Mouse (Mus musculus) T-helper 1 cell (primary cell): ENCODE results near the gene Cyp2c40.
"Not testable (repeated sequence)": the region's sequence is repeated elsewhere in the genome, so short reads cannot be mapped to it uniquely, and the experiment has no call there.

Experiments used
- in situ Hi-C: fragments of 300-600 bp; cut with MboI, MseI; formaldehyde crosslinking; loops from one replicate; pipeline ENCODE4 v1.15.1; 2025; ENCODE audit warnings: high pct_unique_total_duplicates

The Cyp2c40 gene

DNA sequence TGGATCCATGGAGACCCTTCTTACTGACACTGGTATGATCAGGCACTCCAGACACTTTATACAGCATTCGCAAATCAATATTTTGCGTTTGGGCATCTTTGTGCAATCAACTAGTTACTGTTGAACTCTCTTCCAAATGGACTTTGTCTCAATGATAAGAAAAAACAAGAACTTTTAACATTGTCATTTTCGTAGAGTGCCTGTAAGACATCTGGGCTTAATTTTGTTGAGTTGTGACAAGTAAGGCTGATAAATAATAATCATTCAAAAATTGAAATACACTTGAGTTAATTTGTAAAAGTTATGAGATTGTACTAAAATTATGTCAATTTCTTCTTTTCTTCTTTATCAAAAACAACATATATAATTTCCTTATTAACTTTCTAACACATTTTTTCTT, at the start of gene Cyp2c40:
Gene Cyp2c40, minus strand, starts transcription at position 101 of the 400 bp plus-strand sequence.
- in situ Hi-C loops = not testable (repeated sequence)

DNA sequence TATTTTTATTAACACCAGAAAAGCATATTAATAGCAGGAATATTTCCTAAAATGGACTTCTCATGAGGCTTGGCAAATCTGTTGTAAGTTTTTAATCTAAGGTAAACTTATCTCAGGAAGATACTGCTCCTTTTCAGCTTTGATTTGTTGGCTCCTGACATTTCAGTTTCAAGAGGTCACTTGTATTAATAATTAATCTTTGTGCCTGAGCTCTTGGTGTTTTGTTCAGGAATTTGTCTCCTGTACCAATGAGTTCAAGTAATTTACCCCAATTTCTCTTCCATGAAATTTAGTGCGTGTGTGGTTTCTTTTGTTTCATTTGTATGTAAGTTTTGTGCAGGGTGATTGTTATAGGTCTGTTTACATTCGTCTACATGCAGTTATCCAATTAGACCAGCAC, 8.3 kb upstream of the Cyp2c40 start:
- in situ Hi-C loops = not testable (repeated sequence)

DNA sequence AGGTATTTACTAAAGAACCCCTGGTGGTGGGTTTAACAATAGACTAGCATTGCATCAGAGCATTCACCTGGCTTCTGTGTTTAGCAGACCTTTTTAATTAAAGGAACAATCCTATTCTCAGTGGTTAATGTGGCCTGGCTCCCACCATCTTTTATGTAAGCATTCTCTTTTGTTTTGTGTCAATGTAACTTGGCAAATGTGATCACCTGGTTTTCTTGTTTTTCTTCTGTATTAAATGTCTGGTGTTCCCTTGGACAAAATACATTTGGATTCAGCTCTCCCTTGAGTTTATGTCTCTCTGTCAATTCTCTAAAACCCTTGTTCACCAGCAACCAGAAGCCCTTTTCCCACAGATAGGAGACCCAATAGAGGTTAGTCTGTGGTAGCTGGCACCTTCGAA, 3.8 kb upstream of the Cyp2c40 start:
- in situ Hi-C loops = not testable (repeated sequence)

DNA sequence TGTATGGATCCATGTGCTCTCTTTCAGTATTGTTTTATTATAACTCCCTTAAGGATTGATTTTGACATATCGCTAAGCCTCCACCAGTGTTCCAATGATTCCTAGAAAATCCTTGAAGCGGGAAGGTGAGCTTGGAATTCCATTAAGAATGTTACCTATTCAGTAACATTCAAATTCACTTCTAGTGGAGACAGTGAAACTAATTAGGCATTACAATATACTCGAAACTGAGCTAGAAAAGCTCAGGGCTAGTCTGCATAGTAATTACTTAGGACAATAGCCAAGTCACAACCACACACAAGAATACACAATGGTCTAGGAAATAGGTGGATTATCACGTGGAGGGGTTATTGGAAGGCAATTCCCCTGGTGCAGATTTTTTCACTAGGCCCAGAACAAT, 3.4 kb upstream of the Cyp2c40 start:
- in situ Hi-C loops = not testable (repeated sequence)

DNA sequence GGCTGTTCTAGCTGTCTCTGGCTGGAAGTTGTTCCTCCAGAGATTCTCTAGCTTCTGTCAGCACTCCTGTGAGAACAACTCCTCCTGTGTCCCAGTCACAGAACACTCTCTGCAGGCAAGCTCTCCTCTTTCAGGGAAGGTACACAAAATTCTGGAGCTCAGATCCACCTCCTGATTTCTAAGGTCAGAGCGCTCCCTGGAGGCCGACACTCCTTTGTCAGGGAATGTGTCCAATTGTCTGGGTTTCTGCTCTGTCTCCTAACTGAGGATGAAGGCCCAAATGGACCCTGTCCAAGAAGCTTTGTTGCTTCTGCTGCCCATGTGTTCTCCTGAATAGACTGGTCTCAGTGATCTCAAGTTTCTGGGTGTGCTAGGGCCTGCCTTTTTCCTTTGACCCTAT, 27.2 kb downstream of the Cyp2c40 start:
- in situ Hi-C loops = not testable (repeated sequence)

DNA sequence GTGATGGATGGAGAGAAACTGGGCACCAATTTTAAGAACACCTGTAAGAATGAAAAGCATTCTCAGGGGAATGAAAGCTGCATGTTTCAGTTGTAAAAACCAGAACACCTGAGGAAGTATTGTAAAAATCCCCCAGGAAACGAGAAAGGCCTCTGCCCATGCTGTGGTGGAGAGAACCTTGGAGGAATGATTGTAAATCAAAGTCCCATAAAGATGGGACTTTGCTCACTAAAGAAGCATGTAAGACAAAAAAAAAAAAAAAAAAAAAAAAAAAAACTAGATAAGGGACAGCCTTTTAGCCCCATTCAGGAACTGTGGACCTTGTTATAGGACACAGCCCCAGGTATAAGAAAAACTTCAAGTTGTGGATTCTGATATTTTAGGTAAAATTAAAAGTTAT, 67.3 kb downstream of the Cyp2c40 start:
- in situ Hi-C loops = no loop called here

DNA sequence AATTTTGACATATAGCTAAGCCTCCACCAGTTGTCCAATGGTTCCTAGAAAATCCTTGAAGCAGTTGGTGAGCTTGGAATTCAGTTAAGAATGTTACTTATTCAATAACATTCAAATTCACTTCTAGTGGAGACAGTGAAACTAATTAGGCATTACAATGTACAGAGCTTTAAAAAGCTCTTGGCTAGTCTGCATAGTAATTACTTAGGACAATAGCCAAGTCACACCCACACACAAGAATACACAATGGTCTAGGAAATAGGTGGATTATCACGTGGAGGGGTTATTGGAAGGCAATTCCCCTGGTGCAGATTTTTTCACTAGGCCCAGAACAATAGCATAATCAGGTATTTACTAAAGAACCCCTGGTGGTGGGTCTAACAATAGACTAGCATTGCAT, 68.3 kb downstream of the Cyp2c40 start:
- in situ Hi-C loops = not testable (repeated sequence)

DNA sequence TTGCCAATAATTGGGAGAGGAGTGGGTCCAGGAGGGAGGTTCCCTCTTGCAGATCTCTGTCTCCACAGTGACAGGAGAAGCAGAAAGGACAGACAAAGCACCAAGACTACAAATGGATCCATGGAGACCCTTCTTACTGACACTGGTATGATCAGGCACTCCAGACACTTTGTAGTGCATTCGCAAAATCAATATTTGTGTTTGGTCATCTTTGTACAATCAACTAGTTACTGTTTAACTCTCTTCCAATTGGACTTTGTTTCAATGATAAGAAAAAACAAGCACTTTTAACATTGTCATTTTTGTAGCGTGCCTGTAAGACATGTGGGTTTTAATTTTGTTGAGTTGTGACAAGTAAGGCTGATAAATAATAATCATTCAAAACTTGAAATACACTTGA, 71.7 kb downstream of the Cyp2c40 start, which contains the start of gene Cyp2c68:
Gene Cyp2c68, minus strand, starts transcription at position 135 of the 400 bp plus-strand sequence.
- in situ Hi-C loops = no loop called here
